Mouse (Mus musculus): ENCODE measurements around the gene Clock.

The Clock gene

DNA sequence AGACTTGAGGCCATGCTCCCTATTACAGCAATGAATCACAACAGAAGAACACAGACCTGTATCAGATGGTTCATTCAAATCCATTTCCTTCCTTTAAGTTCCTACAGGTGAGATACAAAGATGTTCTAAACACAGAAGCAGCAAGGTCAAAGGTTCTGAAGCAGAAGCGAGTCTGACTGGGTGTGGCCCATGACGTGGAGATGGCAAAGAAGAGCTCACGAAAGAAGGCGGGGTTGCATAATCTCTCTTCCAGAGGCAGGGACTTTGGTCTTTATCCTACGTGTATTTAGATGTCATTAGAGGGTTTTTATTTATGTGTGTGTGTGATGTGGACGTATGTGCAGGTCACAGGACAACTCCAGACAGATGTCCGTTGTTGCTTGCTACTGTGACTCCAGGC is 126.9 kb downstream of the Clock start:
- DNase-seq = no peak

DNA sequence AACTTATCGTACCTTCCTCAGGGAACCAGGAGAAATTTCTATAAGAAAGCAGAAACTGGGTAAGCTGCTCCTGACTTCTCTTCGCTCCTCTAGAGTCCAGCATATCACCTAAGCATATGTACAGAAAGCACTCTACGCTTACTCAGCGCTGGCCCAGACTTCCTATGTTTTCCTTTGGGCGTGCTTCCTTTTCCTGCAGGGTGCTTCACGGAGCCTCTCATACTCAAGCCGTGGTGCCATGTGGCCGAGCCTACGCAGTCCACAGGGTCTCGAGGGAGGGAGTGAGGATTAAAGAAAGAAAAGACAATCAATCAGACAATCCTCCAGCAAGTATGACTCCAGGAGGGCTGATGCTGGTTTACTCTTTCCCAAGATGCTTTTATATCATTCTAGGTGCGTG is 127.8 kb downstream of the Clock start:
- no peak for DNase-seq

DNA sequence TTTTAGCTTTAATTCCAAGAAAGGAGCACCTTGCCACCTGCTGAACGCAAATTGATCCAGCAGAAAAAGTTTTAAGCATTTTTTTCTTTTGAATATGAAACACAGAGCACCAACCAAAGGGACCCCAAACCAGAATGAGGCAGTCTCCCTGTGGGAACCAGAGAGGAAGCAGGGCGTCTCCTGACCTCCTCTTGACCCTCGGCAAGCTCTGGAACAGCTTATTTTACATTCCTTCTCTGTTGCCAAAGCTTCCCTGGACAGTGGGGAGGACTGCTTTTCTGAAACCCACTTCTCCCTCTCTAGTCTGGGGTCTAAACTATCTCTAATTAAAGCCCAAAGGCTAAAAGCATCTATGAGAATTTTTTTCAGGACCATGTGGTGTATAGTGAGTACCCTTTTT is 128.2 kb downstream of the Clock start:
- DNase-seq = no peak

DNA sequence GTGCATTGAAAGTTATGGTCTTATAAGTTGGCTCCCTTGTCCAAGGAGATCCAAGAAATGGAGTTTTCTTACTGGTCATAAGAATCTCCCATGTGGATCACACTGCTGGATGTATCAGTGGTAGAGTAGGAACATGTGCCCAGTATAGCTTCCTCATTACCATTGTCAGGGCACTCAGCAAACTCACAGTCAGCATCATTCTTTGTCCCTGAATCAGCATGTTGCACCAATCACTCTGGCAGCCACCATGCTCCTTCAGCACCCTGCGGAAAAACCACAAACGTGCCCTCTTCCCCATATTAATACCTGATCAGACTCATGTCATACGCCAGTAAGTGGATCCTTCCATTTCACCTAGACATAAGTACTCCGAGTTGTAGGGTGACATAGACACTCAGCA is 129.5 kb downstream of the Clock start:
- DNase-seq = no peak

DNA sequence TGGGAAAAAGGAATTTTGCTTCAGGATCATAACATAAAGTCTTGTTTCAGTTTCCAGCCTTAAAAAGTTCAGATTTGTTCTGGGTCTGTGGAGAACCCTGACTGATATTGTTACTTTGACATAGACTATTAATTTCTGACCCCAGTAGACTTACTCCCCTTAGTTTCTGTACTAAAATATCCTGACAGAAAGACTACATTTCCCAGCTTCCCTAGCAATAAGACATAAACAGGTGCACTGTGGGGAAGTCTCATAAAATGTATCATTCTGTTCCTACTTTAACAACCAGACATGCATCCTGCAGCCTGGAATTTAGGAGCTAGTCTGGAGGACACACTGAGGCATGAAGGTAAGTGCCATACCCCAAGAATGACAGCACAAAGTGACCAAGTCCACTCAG is 133.6 kb downstream of the Clock start:
- DNase-seq = no peak

DNA sequence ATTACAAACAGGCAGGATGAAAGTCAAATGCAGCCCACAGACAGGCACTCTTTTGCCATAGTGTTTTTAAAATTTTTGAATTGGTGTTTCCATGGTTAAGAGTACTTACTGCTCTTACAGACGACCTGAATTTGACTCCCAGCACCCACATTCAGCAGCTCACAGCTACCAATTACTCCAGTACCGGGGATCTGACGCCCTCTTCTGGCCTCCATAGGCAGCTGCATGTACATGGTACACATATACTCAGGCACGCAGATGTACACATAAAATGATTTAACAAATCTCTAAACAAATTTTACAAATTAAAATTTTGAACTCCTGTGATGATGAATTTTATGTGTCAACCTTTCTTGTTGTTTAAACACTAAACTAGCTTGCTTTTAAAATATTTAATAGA is 134.1 kb downstream of the Clock start:
- no peak for DNase-seq

DNA sequence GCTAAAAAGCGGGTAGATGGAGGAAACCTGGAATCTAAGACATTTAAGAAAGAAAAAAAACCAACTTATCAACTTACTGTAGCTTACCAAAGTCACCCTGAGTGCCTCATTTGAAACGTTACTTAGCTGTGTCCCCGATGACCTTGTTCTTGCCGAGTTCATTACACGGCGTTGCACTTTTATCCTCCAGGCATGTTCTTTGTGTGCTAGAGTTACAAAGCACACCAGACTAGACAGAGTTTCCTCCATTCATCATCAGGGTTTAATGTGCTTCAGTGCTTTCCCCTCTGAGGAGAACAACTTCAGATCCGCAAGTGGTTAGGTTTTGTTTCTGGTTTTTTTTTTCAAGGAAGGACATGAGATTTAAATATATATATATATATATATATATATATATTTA is 139.8 kb downstream of the Clock start:
- DNase-seq = no peak

DNA sequence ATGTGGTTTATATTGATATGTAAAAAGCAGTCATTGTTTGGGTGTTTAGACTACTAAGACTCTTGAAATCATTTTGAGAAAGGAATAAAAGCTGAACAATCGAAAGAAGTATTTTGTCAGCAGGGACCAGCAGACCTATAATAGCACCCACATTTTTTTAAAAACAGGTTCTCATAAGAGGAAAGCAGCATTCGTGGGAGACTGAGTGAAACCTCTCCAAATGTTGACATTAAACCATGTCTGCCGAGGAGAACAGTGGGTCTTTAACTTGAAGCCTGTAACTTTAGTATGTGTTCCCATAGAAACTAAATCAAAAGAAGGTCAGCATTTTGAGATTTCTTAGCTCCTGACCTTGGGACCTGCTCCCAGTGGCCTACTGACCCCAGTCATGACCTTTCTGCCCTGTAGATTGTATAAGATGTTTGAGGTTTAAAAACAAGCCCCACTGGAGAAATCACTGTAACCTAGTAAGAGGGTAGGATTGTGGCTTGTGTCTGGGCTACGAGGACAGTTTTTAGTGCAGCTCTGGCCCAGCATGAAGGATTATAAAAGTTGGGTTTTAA is 140.7 kb downstream of the Clock start:
- no peak for DNase-seq

DNA sequence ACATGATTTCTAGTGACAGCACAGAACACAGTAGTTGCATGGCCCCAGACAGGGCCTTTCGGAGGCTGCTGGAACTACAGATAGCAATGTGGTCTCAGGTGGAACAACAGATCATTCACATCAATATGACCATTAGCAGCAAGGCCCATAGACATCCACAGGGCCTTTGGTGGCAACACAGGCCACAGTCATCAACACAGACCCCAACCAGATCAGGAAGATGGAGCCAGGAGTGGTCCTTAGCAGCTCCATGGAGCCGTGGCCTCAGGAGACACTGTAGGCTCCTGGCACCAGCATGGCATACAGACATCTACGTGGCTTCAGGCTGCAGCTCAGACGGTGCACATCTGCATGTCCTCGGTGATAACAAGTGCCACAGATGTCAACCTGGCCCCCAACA is 141.7 kb downstream of the Clock start:
- no peak for DNase-seq

DNA sequence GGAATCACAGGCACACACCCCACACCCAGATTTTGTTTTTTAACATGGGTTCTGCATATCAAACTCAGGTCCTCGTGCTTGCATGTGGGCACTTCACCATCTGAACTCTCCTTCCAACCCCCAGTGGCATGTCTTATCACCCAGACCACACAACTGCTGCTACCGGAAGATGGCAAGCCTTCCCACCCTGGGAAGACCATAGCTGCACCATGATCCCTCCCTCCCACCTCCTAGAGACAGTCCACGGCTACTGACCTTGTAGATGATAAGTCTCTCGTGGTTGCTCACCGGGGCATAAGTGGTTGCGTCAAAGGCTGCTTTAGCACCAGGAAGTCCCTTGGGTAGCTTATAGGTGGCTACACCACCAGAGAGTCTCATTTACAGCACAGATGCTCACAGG is 143.1 kb downstream of the Clock start:
- no peak for DNase-seq

DNA sequence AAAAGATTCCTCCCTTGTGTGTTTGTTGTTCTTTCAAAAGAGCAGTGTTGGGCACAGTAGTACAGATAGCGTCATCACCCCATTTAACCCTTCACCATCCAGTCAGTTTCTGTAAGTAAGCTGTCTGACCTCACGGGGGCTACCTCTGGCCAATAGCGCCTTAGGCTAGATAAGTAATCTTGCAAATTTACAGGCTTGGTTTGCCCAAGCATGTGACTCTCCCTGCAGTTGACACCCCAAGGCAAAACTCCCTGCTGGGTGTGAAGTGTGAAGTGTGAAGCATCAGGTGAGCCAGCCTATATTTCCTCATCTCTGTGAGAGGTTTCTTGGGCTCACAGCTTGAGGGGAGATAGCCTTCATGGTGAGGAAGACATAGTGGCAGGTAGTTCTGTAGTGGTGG is 144.5 kb downstream of the Clock start:
- DNase-seq = no peak

Data from kidney, adult 18-20 months (tissue).